Mouse (Mus musculus) left cerebral cortex, adult 2 months (tissue): Measurements from ENCODE around the gene Prpf6. TPM values are rescaled to one million over a fixed set of nuclear protein-coding genes. Genes with fewer than 3 reads are reported as not detected.
A peak's percentile ranks its signal among the peaks of the same experiment; 100 is the strongest.

ENCODE experiments used
- DNase-seq, 2 experiments: peaks; one replicate each; pipeline ENCODE4 v3.0.0; 2021 to 2022; ENCODE audit warnings: low spot score in 2 of 2, mixed read lengths in 1 of 2; ENCODE audit errors: extremely low spot score in 1 of 2
- H3K27ac ChIP-seq: fragments of 200-600 bp; 2 replicates; pipeline ENCODE4 v1.8.1; 2022
- H3K4me3 ChIP-seq: fragments of 200-600 bp; 2 replicates; pipeline ENCODE4 v1.8.1; 2022
- CTCF ChIP-seq: fragments of 200-600 bp; IDR thresholded peaks from 2 replicates; pipeline ENCODE4 v1.8.1; 2022; ENCODE audit warnings: antibody characterized with exemption, mild to moderate bottlenecking, moderate library complexity
- intact Hi-C: fragments of 180-260 bp; cut with DNase I; formaldehyde crosslinking; loops from one replicate; pipeline ENCODE4 v1.15.1; 2025
- total RNA-seq, 2 experiments: library from RNA; stranded (reverse); gene quantifications; 2 replicates each; pipeline ENCODE4 v1.2.3; 2021

The Prpf6 gene
- total RNA-seq, 2 experiments from 2014 or later, result 54.4 to 57.4 TPM

GRCm38 (mm10) chr2:181589732-181590105, 1.9 kb upstream of the Prpf6 start:
- H3K4me3 ChIP-seq, result no peak overlapping the region
- no peak for TF ChIP-seq CTCF
- intact Hi-C loops, result loop anchor here (1.0 kb wide), 1 partner anchor 7 kb away; no protein-coding TSS in a partner anchor
- DNase-seq, result peak in 1 of 2 experiments; percentile 9
- no peak overlapping the region for H3K27ac ChIP-seq

GRCm38 (mm10) chr2:181590471-181590870, 1.2 kb upstream of the Prpf6 start:
- no peak overlapping the region for H3K27ac ChIP-seq
- intact Hi-C loops, result loop anchor here (1.0 kb wide), 1 partner anchor 8 kb away; no protein-coding TSS in a partner anchor
- peak in 1 of 2 experiments; percentile 9 for DNase-seq
- TF ChIP-seq CTCF, result no peak
- no peak overlapping the region for H3K4me3 ChIP-seq

GRCm38 (mm10) chr2:181592231-181593041, 768 bp downstream of the Prpf6 start, which contains the start of gene Zfp512b:
TSS of gene Zfp512b (minus strand) at chr2:181592803.
- intact Hi-C loops, result loop anchor here (2.0 kb wide), 1 partner anchor 72 kb away; the partner anchor contains the start of gene Dnajc5

GRCm38 (mm10) chr2:181593042-181593421, 1.4 kb downstream of the Prpf6 start:
- intact Hi-C loops, result loop anchor here (2.0 kb wide), 1 partner anchor 72 kb away; the partner anchor contains the start of gene Dnajc5
- Histone ChIP-seq H3K27ac (peak overlapping the region; percentile 97), H3K4me3 (peak overlapping the region; percentile 98)
- no peak for TF ChIP-seq CTCF
- no peak for DNase-seq

More at GRCm38 (mm10) chr2:181592231-181593041, 768 bp downstream of the Prpf6 start, which contains the start of gene Zfp512b:
- TF ChIP-seq CTCF, result no peak; the same call in 1 of the 2 replicates
- Histone ChIP-seq H3K27ac (peak within 1 kb of the TSS; percentile 97), H3K4me3 (peak within 1 kb of the TSS; percentile 98)
- peak; percentile 65 to 66 for DNase-seq

GRCm38 (mm10) chr2:181593937-181594336, 2.3 kb downstream of the Prpf6 start:
- Histone ChIP-seq H3K27ac (no peak overlapping the region), H3K4me3 (no peak overlapping the region)
- no peak for TF ChIP-seq CTCF
- intact Hi-C loops, result loop anchor here (2.0 kb wide), 1 partner anchor 73 kb away; the partner anchor contains the start of gene Dnajc5
- no peak for DNase-seq

- DNase-seq, result peak in 1 of 2 experiments; percentile 18
- Histone ChIP-seq H3K27ac (no peak overlapping the region), H3K4me3 (no peak overlapping the region)
- TF ChIP-seq CTCF, result peak; percentile 74
- intact Hi-C loops, result loop anchor here (5.0 kb wide), 2 partner anchors 203 to 408 kb away; partner anchors contain the start of gene Ppdpf
Measured at GRCm38 (mm10) chr2:181594946-181595696, 3.5 kb downstream of the Prpf6 start.

- Histone ChIP-seq H3K27ac (no peak overlapping the region), H3K4me3 (no peak overlapping the region)
- intact Hi-C loops, result loop anchor here (5.0 kb wide), 2 partner anchors 204 to 409 kb away; partner anchors contain the start of gene Ppdpf
- TF ChIP-seq CTCF, result no peak
- DNase-seq, result peak in 1 of 2 experiments; percentile 9
Measured at GRCm38 (mm10) chr2:181596221-181596960, 4.7 kb downstream of the Prpf6 start.

- Histone ChIP-seq H3K4me3 (peak overlapping the region; percentile 84; the same call in 1 of the 2 replicates), H3K27ac (no peak overlapping the region)
- peak; percentile 17 for TF ChIP-seq CTCF
- peak in 1 of 2 experiments; percentile 10 for DNase-seq
- intact Hi-C loops, result loop anchor here (5.0 kb wide), 2 partner anchors 205 to 410 kb away; partner anchors contain the start of gene Ppdpf
Measured at GRCm38 (mm10) chr2:181597378-181598061, 5.9 kb downstream of the Prpf6 start.

- peak within 1 kb of the TSS; percentile 84 for H3K4me3 ChIP-seq
- DNase-seq, result peak; percentile 71 to 74
- peak within 1 kb of the TSS; percentile 94 for H3K27ac ChIP-seq
- intact Hi-C loops, result loop anchor here (5.0 kb wide), 2 partner anchors 206 to 411 kb away; partner anchors contain the start of gene Ppdpf
- TF ChIP-seq CTCF, result peak; percentile 39
Measured at GRCm38 (mm10) chr2:181598454-181599351, 7.0 kb downstream of the Prpf6 start, which contains the start of gene Samd10. TSS of gene Samd10 (minus strand) at chr2:181599212.
